Mouse (Mus musculus) limb, embryonic 14.5 days (tissue): ENCODE data around the gene Fastkd5. TPM values are rescaled to one million over a fixed set of nuclear protein-coding genes. Genes with fewer than 3 reads are reported as not detected.
A peak's percentile ranks its signal among the peaks of the same experiment; 100 is the strongest.

ENCODE experiments used
- ATAC-seq: fragments of 200-750 bp; cut with Nextera tagmentation; 2 replicates; pipeline ENCODE4 v1.8.0; 2017; ENCODE audit warnings: low read depth, moderate number of reproducible peaks, moderate TSS enrichment; ENCODE audit not compliant: low FRiP score
- DNase-seq: peaks from one replicate; pipeline ENCODE4 v3.0.0-alpha.2; 2015; ENCODE audit warnings: low spot score
- H3K27ac ChIP-seq: fragments of 300-500 bp; sonication (generic); replicated peaks from 2 replicates; pipeline ENCODE4 v1.5.1; 2014; ENCODE audit warnings: low read depth, mild to moderate bottlenecking, low read length, moderate library complexity, mixed read lengths
- H3K27me3 ChIP-seq: fragments of 300-500 bp; sonication (generic); 2 replicates; pipeline ENCODE4 v1.6.1; 2014; ENCODE audit warnings: low read length, mixed read lengths; ENCODE audit not compliant: control insufficient read depth, insufficient read depth
- H3K36me3 ChIP-seq: fragments of 300-500 bp; sonication (generic); 2 replicates; pipeline ENCODE4 v1.6.1; 2014; ENCODE audit warnings: mild to moderate bottlenecking, low read length, moderate library complexity, mixed read lengths; ENCODE audit not compliant: control insufficient read depth, insufficient read depth
- H3K4me1 ChIP-seq: fragments of 300-500 bp; sonication (generic); 2 replicates; pipeline ENCODE4 v1.6.1; 2014; ENCODE audit warnings: antibody characterized with exemption, low read length, mixed read lengths; ENCODE audit not compliant: control insufficient read depth, insufficient read depth
- H3K4me2 ChIP-seq: fragments of 300-500 bp; sonication (generic); replicated peaks from 2 replicates; pipeline ENCODE4 v1.6.1; 2014; ENCODE audit warnings: low read depth, mild to moderate bottlenecking, low read length, moderate library complexity; ENCODE audit not compliant: severe bottlenecking
- H3K4me3 ChIP-seq: fragments of 300-500 bp; sonication (generic); replicated peaks from 2 replicates; pipeline ENCODE4 v1.5.1; 2014; ENCODE audit warnings: low read length
- H3K9ac ChIP-seq: fragments of 300-500 bp; sonication (generic); 2 replicates; pipeline ENCODE4 v1.6.1; 2014; ENCODE audit warnings: mild to moderate bottlenecking, low read depth, low read length, moderate library complexity; ENCODE audit not compliant: severe bottlenecking
- H3K9me3 ChIP-seq: fragments of 300-500 bp; sonication (generic); 2 replicates; pipeline ENCODE4 v1.6.1; 2016; ENCODE audit warnings: low read length; ENCODE audit not compliant: control insufficient read depth
- POLR2A ChIP-seq: fragments of 200-500 bp; IDR thresholded peaks from 2 replicates; pipeline ENCODE4 v1.8.0; 2012; ENCODE audit warnings: inconsistent platforms, mild to moderate bottlenecking, moderate library complexity, borderline replicate concordance; ENCODE audit not compliant: insufficient read depth, insufficient read length; ENCODE audit errors: extremely low read depth
- WGBS: fragments of 180-500 bp; shearing (Covaris S2); extraction: QIAGEN DNeasy Blood & Tissue Kit; methylation state at CpG from one replicate; pipeline ENCODE4 v1.1.7; 2014; 5-methylcytosine and 5-hydroxymethylcytosine counted together
- polyA plus RNA-seq, 2 experiments: library from polyadenylated mRNA; depleted of rRNA in 1 of 2; stranded (reverse) in 1 of 2; unstranded in 1 of 2; fragments of >200 nt; fragmentation: Nextera tagmentation in 1 of 2; extraction: Ambion mirVana in 1 of 2; gene quantifications; 2 replicates each; pipeline versions ENCODE4 v1.2.1 to v1.2.3; 2012 to 2014

The Fastkd5 gene
- polyA plus RNA-seq (2012; rRNA removed), result 5.7 and 6.1 TPM in 2 replicates
- polyA plus RNA-seq (2014; fragmentation: Nextera tagmentation; extraction: Ambion mirVana), result 14.2 and 15.0 TPM in 2 replicates

DNA sequence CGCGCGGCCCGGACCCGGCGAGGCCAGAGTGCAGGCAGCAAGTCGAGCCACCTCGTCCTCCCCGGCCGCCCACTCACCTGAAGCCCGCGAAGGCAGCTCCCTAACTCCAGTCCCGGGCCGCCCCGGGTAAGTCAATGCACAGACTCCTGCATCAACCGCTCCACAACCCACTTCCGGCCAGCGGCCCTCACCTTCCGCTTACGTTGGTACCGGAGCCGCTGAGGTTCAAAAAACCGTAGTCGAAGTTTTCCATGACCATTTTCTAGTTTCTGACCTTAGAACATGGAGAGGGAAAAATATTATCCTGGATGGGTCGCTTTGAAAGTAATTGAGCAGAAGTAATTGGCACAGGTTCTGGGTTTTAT, at the start of gene Fastkd5, which contains the start of gene Ubox5:
Gene Fastkd5, minus strand, starts transcription at position 189 of the 365 bp plus-strand sequence.
Gene Ubox5, minus strand, starts transcription at position 200 of the 365 bp plus-strand sequence.
- 0 out of 2 replicates have a peak, but pooled peaks have one; percentile 41 for TF ChIP-seq POLR2A
- under 1% methylated on average over 18 of the region's 25 CpGs for WGBS
- peak; percentile 90 for ATAC-seq

GRCm38 (mm10) chr2:130679154-130679553, 49.3 kb upstream of the Fastkd5 start:
- 96% methylated on average over 12 of the region's 12 CpGs for WGBS
- no peak for TF ChIP-seq POLR2A
- Histone ChIP-seq H3K27me3 (no peaks in the 10 kb centered on the region), H3K4me2 (no peak overlapping the region), H3K9me3 (no peaks in the 10 kb centered on the region), H3K4me1 (no peaks in the 10 kb centered on the region), H3K27ac (no peak overlapping the region), H3K4me3 (no peak overlapping the region), H3K36me3 (peaks cover 98% of the 10 kb centered on the region), H3K9ac (no peak overlapping the region)
- no peak for DNase-seq
- ATAC-seq, result no peak

More for the DNA sequence above, at the start of gene Fastkd5, which contains the start of gene Ubox5:
- Histone ChIP-seq H3K27ac (peak within 1 kb of the TSS; percentile 70), H3K4me1 (peaks cover 10% of the 10 kb centered on the region), H3K27me3 (peaks cover 6% of the 10 kb centered on the region), H3K4me3 (peak within 1 kb of the TSS; percentile 83), H3K36me3 (peaks cover 26% of the 10 kb centered on the region), H3K9me3 (no peaks in the 10 kb centered on the region), H3K4me2 (peak within 1 kb of the TSS; percentile 81), H3K9ac (peak within 1 kb of the TSS; percentile 92)
- DNase-seq, result peak; percentile 92

- H3K4me3 ChIP-seq, result no peak overlapping the region
- no peak for ATAC-seq
- H3K9me3 ChIP-seq, result no peaks in the 10 kb centered on the region
- H3K9ac ChIP-seq, result no peak overlapping the region
- no peak overlapping the region for H3K27ac ChIP-seq
- H3K4me1 ChIP-seq, result no peaks in the 10 kb centered on the region
- DNase-seq, result no peak
- H3K27me3 ChIP-seq, result no peaks in the 10 kb centered on the region
- no peak for TF ChIP-seq POLR2A
- 82% methylated on average over 10 of the region's 10 CpGs for WGBS
- no peak overlapping the region for H3K4me2 ChIP-seq
- H3K36me3 ChIP-seq, result peaks cover 97% of the 10 kb centered on the region
Measured at GRCm38 (mm10) chr2:130677211-130677610, 47.4 kb upstream of the Fastkd5 start.

DNA sequence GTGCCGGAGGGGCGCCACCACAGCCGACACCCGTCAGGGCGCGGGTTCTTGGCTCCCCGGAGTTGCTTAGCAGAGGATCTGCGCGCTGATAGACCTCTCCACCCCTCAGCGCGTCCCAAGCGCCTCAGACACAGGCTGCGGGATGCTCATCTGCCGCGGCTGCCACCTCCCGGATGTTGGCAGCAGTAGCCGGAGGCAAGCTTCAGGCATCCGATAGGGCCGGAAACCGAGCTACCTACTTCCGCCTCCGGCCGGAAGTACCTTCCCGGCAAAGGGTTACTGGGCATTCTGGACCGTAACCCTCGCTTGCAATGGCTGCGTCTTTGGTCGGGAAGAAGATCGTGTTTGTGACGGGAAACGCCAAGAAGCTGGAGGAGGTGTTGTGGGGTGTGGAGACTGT, 37.7 kb upstream of the Fastkd5 start, which contains the start of gene Itpa:
Gene Itpa, plus strand, starts transcription at position 52 of the 400 bp plus-strand sequence.
- peak; percentile 63 for ATAC-seq
- WGBS, result 1% methylated on average over 31 of the region's 31 CpGs
- Histone ChIP-seq H3K4me1 (peaks cover 24% of the 10 kb centered on the region), H3K9me3 (no peaks in the 10 kb centered on the region), H3K9ac (peak within 1 kb of the TSS; percentile 59), H3K27ac (peak within 1 kb of the TSS; percentile 80), H3K4me3 (peak within 1 kb of the TSS; percentile 67), H3K4me2 (peak within 1 kb of the TSS; percentile 89), H3K27me3 (no peaks in the 10 kb centered on the region), H3K36me3 (peaks cover 16% of the 10 kb centered on the region)
- TF ChIP-seq POLR2A, result peak; percentile 42; the same call in 1 of the 2 replicates
- peak; percentile 91 for DNase-seq

DNA sequence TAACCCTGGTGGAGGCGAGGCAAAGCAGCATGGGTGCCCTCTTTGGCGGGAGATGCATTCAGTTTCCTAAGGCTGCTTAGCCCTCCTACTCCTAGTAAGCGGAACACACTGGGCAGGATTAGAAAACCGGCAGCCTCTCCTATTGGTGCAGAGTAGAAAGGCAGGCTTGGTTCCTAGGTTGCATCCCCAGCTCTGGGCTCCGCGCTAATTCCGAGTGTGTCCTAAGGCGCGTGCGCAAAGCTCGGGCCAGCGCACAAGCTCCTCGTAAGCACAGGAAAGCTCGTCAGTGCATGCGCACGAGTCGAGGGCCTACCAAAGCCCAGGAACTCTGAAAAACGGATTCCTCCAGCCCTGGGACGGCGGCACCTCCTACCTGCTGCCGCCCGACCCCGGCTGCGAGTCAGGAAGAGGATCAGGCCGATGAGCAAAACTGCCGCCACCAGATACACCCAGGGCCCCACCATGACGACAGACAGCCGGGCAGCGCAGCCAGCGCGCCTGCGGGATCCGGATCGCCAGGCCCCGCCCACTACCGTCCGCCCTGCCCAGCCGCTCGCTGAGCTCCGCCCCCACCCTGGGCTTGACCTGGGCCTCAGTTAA, 34.4 kb upstream of the Fastkd5 start, which contains the start of gene Ddrgk1:
Gene Ddrgk1, minus strand, starts transcription at position 558 of the 600 bp plus-strand sequence.
- DNase-seq (peak; percentile 96), ATAC-seq (peak; percentile 97)
- TF ChIP-seq POLR2A, result peak; percentile 46; the same call in 1 of the 2 replicates
- H3K9me3 ChIP-seq, result no peaks in the 10 kb centered on the region
- peaks cover 24% of the 10 kb centered on the region for H3K4me1 ChIP-seq
- H3K4me2 ChIP-seq, result peak within 1 kb of the TSS; percentile 74
- peak within 1 kb of the TSS; percentile 99 for H3K27ac ChIP-seq
- H3K36me3 ChIP-seq, result peaks cover 30% of the 10 kb centered on the region
- WGBS, result under 1% methylated on average over 39 of the region's 40 CpGs
- peak within 1 kb of the TSS; percentile 92 for H3K9ac ChIP-seq
- H3K4me3 ChIP-seq, result peak within 1 kb of the TSS; percentile 56
- H3K27me3 ChIP-seq, result no peaks in the 10 kb centered on the region
